Mouse (Mus musculus): Measurements from ENCODE around the gene Txnrd1. TPM values are rescaled to one million over a fixed set of nuclear protein-coding genes. Genes with fewer than 3 reads are reported as not detected.

Gene Txnrd1
- polyA plus RNA-seq, 1 experiment from 2014 or later, result 34.6 TPM

GRCm38 (mm10) chr10:82805111-82805510 lies 28.6 kb upstream of the Txnrd1 start:
- 52% methylated on average over 6 of the region's 6 CpGs for WGBS
- DNase-seq (ENCODE audit: low spot score), result no peak
- TF ChIP-seq EP300 (IDR thresholded peaks at IDR 0.05) (no peak), CTCF (IDR thresholded peaks at IDR 0.05) (no peak)
- no peaks in the 10 kb centered on the region for H3K36me3 ChIP-seq (ENCODE audit: insufficient read depth, low read length)
- no peak overlapping the region for H3K27ac ChIP-seq (ENCODE audit: low read length)
- H3K4me3 ChIP-seq (ENCODE audit: low read depth, low read length), result no peak overlapping the region
- ATAC-seq, result no peak
- H3K4me1 ChIP-seq (ENCODE audit: insufficient read depth, low read depth, low read length), result peaks cover 1% of the 10 kb centered on the region; the same call in 1 of the 2 replicates
- no peak overlapping the region for H3K4me2 ChIP-seq (replicated peaks; ENCODE audit: low read depth, low read length)
- no peaks in the 10 kb centered on the region for H3K27me3 ChIP-seq (replicated peaks; ENCODE audit: insufficient read depth, low read length)
- no peaks in the 10 kb centered on the region for H3K9me3 ChIP-seq (ENCODE audit: low read length)
- H3K9ac ChIP-seq (replicated peaks; ENCODE audit: low read depth), result no peak overlapping the region

GRCm38 (mm10) chr10:82806414-82806813 lies 27.3 kb upstream of the Txnrd1 start:
- Histone ChIP-seq H3K27me3 (replicated peaks; ENCODE audit: insufficient read depth, low read length) (no peaks in the 10 kb centered on the region), H3K27ac (ENCODE audit: low read length) (no peak overlapping the region), H3K4me1 (ENCODE audit: insufficient read depth, low read depth, low read length) (no peaks in the 10 kb centered on the region), H3K36me3 (ENCODE audit: insufficient read depth, low read length) (no peaks in the 10 kb centered on the region), H3K9me3 (ENCODE audit: low read length) (no peaks in the 10 kb centered on the region), H3K4me3 (ENCODE audit: low read depth, low read length) (no peak overlapping the region), H3K9ac (replicated peaks; ENCODE audit: low read depth) (no peak overlapping the region), H3K4me2 (replicated peaks; ENCODE audit: low read depth, low read length) (no peak overlapping the region)
- ATAC-seq (no peak), DNase-seq (ENCODE audit: low spot score) (no peak)
- TF ChIP-seq EP300 (IDR thresholded peaks at IDR 0.05), result no peak
- no peak for TF ChIP-seq CTCF (IDR thresholded peaks at IDR 0.05)
- WGBS, result 55% methylated on average over 8 of the region's 8 CpGs

GRCm38 (mm10) chr10:82807238-82807637 lies 26.5 kb upstream of the Txnrd1 start:
- DNase-seq (ENCODE audit: low spot score) (no peak), ATAC-seq (no peak)
- H3K4me1 ChIP-seq (ENCODE audit: insufficient read depth, low read depth, low read length), result no peaks in the 10 kb centered on the region
- no peak overlapping the region for H3K4me3 ChIP-seq (ENCODE audit: low read depth, low read length)
- 63% methylated on average over 7 of the region's 7 CpGs for WGBS
- H3K9ac ChIP-seq (replicated peaks; ENCODE audit: low read depth), result no peak overlapping the region
- H3K36me3 ChIP-seq (ENCODE audit: insufficient read depth, low read length), result no peaks in the 10 kb centered on the region
- H3K9me3 ChIP-seq (ENCODE audit: low read length), result no peaks in the 10 kb centered on the region
- H3K4me2 ChIP-seq (replicated peaks; ENCODE audit: low read depth, low read length), result no peak overlapping the region
- H3K27ac ChIP-seq (ENCODE audit: low read length), result no peak overlapping the region
- no peaks in the 10 kb centered on the region for H3K27me3 ChIP-seq (replicated peaks; ENCODE audit: insufficient read depth, low read length)
- no peak for TF ChIP-seq CTCF (IDR thresholded peaks at IDR 0.05)
- TF ChIP-seq EP300 (IDR thresholded peaks at IDR 0.05), result no peak

GRCm38 (mm10) chr10:82808155-82808554 lies 25.6 kb upstream of the Txnrd1 start:
- no peak for ATAC-seq
- TF ChIP-seq EP300 (IDR thresholded peaks at IDR 0.05), result no peak

GRCm38 (mm10) chr10:82808891-82809290 lies 24.9 kb upstream of the Txnrd1 start:
- no peak for DNase-seq (ENCODE audit: low spot score)

More at GRCm38 (mm10) chr10:82808155-82808554, 25.6 kb upstream of the Txnrd1 start:
- Histone ChIP-seq H3K4me1 (ENCODE audit: insufficient read depth, low read depth, low read length) (no peaks in the 10 kb centered on the region), H3K36me3 (ENCODE audit: insufficient read depth, low read length) (no peaks in the 10 kb centered on the region), H3K9ac (replicated peaks; ENCODE audit: low read depth) (no peak overlapping the region), H3K27ac (ENCODE audit: low read length) (no peak overlapping the region), H3K4me2 (replicated peaks; ENCODE audit: low read depth, low read length) (no peak overlapping the region), H3K9me3 (ENCODE audit: low read length) (no peaks in the 10 kb centered on the region), H3K4me3 (ENCODE audit: low read depth, low read length) (no peak overlapping the region), H3K27me3 (replicated peaks; ENCODE audit: insufficient read depth, low read length) (no peaks in the 10 kb centered on the region)
- whole genome bisulfite sequencing, result 46% methylated on average over 6 of the region's 6 CpGs
- DNase-seq (ENCODE audit: low spot score), result no peak

GRCm38 (mm10) chr10:82809352-82809751 lies 24.4 kb upstream of the Txnrd1 start:
- no peak for TF ChIP-seq EP300 (IDR thresholded peaks at IDR 0.05)
- TF ChIP-seq CTCF (IDR thresholded peaks at IDR 0.05), result no peak
- WGBS, result 40% methylated on average over 3 of the region's 3 CpGs
- H3K9me3 ChIP-seq (ENCODE audit: low read length), result no peaks in the 10 kb centered on the region
- no peak overlapping the region for H3K4me3 ChIP-seq (ENCODE audit: low read depth, low read length)
- ATAC-seq (no peak), DNase-seq (ENCODE audit: low spot score) (no peak)
- no peaks in the 10 kb centered on the region for H3K36me3 ChIP-seq (ENCODE audit: insufficient read depth, low read length)
- H3K27ac ChIP-seq (ENCODE audit: low read length), result no peak overlapping the region
- H3K9ac ChIP-seq (replicated peaks; ENCODE audit: low read depth), result no peak overlapping the region
- H3K4me2 ChIP-seq (replicated peaks; ENCODE audit: low read depth, low read length), result no peak overlapping the region
- H3K4me1 ChIP-seq (ENCODE audit: insufficient read depth, low read depth, low read length), result no peaks in the 10 kb centered on the region
- no peaks in the 10 kb centered on the region for H3K27me3 ChIP-seq (replicated peaks; ENCODE audit: insufficient read depth, low read length)

More at GRCm38 (mm10) chr10:82808891-82809290, 24.9 kb upstream of the Txnrd1 start:
- Histone ChIP-seq H3K4me2 (replicated peaks; ENCODE audit: low read depth, low read length) (no peak overlapping the region), H3K4me3 (ENCODE audit: low read depth, low read length) (no peak overlapping the region), H3K27ac (ENCODE audit: low read length) (no peak overlapping the region), H3K9me3 (ENCODE audit: low read length) (no peaks in the 10 kb centered on the region), H3K27me3 (replicated peaks; ENCODE audit: insufficient read depth, low read length) (no peaks in the 10 kb centered on the region), H3K4me1 (ENCODE audit: insufficient read depth, low read depth, low read length) (no peaks in the 10 kb centered on the region), H3K9ac (replicated peaks; ENCODE audit: low read depth) (no peak overlapping the region), H3K36me3 (ENCODE audit: insufficient read depth, low read length) (no peaks in the 10 kb centered on the region)
- TF ChIP-seq CTCF (IDR thresholded peaks at IDR 0.05), result no peak
- no peak for TF ChIP-seq EP300 (IDR thresholded peaks at IDR 0.05)
- 82% methylated on average over 8 of the region's 8 CpGs for WGBS
- no peak for ATAC-seq

- Histone ChIP-seq H3K4me2 (replicated peaks; ENCODE audit: low read depth, low read length) (peak overlapping the region; percentile 85), H3K9me3 (ENCODE audit: low read length) (no peaks in the 10 kb centered on the region), H3K4me3 (ENCODE audit: low read depth, low read length) (peak overlapping the region; percentile 43), H3K4me1 (ENCODE audit: insufficient read depth, low read depth, low read length) (no peaks in the 10 kb centered on the region), H3K27me3 (replicated peaks; ENCODE audit: insufficient read depth, low read length) (no peaks in the 10 kb centered on the region), H3K36me3 (ENCODE audit: insufficient read depth, low read length) (no peaks in the 10 kb centered on the region), H3K9ac (replicated peaks; ENCODE audit: low read depth) (no peak overlapping the region), H3K27ac (ENCODE audit: low read length) (no peak overlapping the region)
- DNase-seq (ENCODE audit: low spot score) (peak; percentile 85), ATAC-seq (peak; percentile 86)
- WGBS, result 5% methylated on average over 36 of the region's 52 CpGs
- TF ChIP-seq CTCF (IDR thresholded peaks at IDR 0.05), result peak; percentile 93
- no peak for TF ChIP-seq EP300 (IDR thresholded peaks at IDR 0.05)
Measured at GRCm38 (mm10) chr10:82811855-82812431, 21.8 kb upstream of the Txnrd1 start.

Measured in lung, postnatal 0 days (tissue).